Mouse (Mus musculus) embryonic fibroblast, embryonic 13.5 days (primary cell): ENCODE data around the gene Ccna1.

ENCODE experiments used
- CTCF ChIP-seq: IDR thresholded peaks from 2 replicates; pipeline ENCODE4 v1.5.1; 2011; ENCODE audit warnings: mild to moderate bottlenecking, control low read depth, low read length, moderate library complexity, borderline replicate concordance; ENCODE audit not compliant: insufficient read depth
- POLR2A ChIP-seq: IDR thresholded peaks from 2 replicates; pipeline ENCODE4 v1.6.1; 2011; ENCODE audit warnings: low read depth, mild to moderate bottlenecking, control low read depth, low read length, moderate library complexity

GRCm38 (mm10) chr3:55027271-55027840 lies 27.9 kb downstream of the Ccna1 start:
- no peak for TF ChIP-seq POLR2A
- TF ChIP-seq CTCF = no peak
